Mouse (Mus musculus) urinary bladder, adult 2 months (tissue): ENCODE results near the gene Ppp2r2c. TPM values are rescaled to one million over a fixed set of nuclear protein-coding genes. Genes with fewer than 3 reads are reported as not detected.

Experiments used
- DNase-seq: peaks from one replicate; pipeline ENCODE4 v3.0.0; 2022; ENCODE audit warnings: low spot score
- polyA plus RNA-seq: library from polyadenylated mRNA; depleted of rRNA; stranded (reverse); fragments of >200 nt; gene quantifications from 2 replicates; pipeline ENCODE4 v1.2.3, GENCODE M21; 2012

Gene Ppp2r2c
- polyA plus RNA-seq, 1 experiment = 0.11 TPM

- no peak for DNase-seq
Observed at GRCm38 (mm10) chr5:36895621-36896573, 27.6 kb downstream of the Ppp2r2c start.

- no peak for DNase-seq
Observed at GRCm38 (mm10) chr5:36897999-36898398, 29.7 kb downstream of the Ppp2r2c start.

GRCm38 (mm10) chr5:36898415-36899109 is 30.2 kb downstream of the Ppp2r2c start:
- no peak for DNase-seq

GRCm38 (mm10) chr5:36899392-36899791 is 31.1 kb downstream of the Ppp2r2c start:
- no peak for DNase-seq

GRCm38 (mm10) chr5:36900189-36900619 is 31.9 kb downstream of the Ppp2r2c start:
- DNase-seq = no peak

- no peak for DNase-seq
Observed at GRCm38 (mm10) chr5:36902807-36903206, 34.5 kb downstream of the Ppp2r2c start.

GRCm38 (mm10) chr5:36904131-36904530 is 35.8 kb downstream of the Ppp2r2c start:
- DNase-seq = no peak

GRCm38 (mm10) chr5:36904703-36905102 is 36.4 kb downstream of the Ppp2r2c start:
- no peak for DNase-seq

- DNase-seq = no peak
Observed at GRCm38 (mm10) chr5:36905216-36905615, 36.9 kb downstream of the Ppp2r2c start.

GRCm38 (mm10) chr5:36907695-36908094 is 39.4 kb downstream of the Ppp2r2c start:
- no peak for DNase-seq

- DNase-seq = no peak
Observed at GRCm38 (mm10) chr5:36909545-36909944, 41.2 kb downstream of the Ppp2r2c start.

GRCm38 (mm10) chr5:36910980-36911379 is 42.7 kb downstream of the Ppp2r2c start:
- no peak for DNase-seq

- DNase-seq = no peak
Observed at GRCm38 (mm10) chr5:36911759-36912352, 43.5 kb downstream of the Ppp2r2c start.

- no peak for DNase-seq
Observed at GRCm38 (mm10) chr5:36912602-36913310, 44.4 kb downstream of the Ppp2r2c start.

- DNase-seq = no peak
Observed at GRCm38 (mm10) chr5:36915256-36915655, 46.9 kb downstream of the Ppp2r2c start.

GRCm38 (mm10) chr5:36916581-36916980 is 48.3 kb downstream of the Ppp2r2c start:
- DNase-seq = no peak

GRCm38 (mm10) chr5:36917245-36917644 is 48.9 kb downstream of the Ppp2r2c start:
- no peak for DNase-seq

- DNase-seq = no peak
Observed at GRCm38 (mm10) chr5:36918016-36918415, 49.7 kb downstream of the Ppp2r2c start.

GRCm38 (mm10) chr5:36920072-36920471 is 51.8 kb downstream of the Ppp2r2c start:
- no peak for DNase-seq

- DNase-seq = no peak
Observed at GRCm38 (mm10) chr5:36921871-36922270, 53.6 kb downstream of the Ppp2r2c start.

- DNase-seq = no peak
Observed at GRCm38 (mm10) chr5:36922811-36923210, 54.5 kb downstream of the Ppp2r2c start.
